Mouse (Mus musculus) heart, embryonic 10.5 days (tissue): ENCODE measurements around the gene Numa1. TPM values are rescaled to one million over a fixed set of nuclear protein-coding genes. Genes with fewer than 3 reads are reported as not detected.
"Not testable (repeated sequence)": the region's sequence is repeated elsewhere in the genome, so short reads cannot be mapped to it uniquely, and the experiment has no call there.

Experiments used
- DNase-seq: peaks from one replicate; pipeline ENCODE4 v3.0.0-alpha.2; 2017; ENCODE audit warnings: low spot score
- H3K27ac ChIP-seq: fragments of 300-500 bp; sonication (generic); 2 replicates; pipeline ENCODE4 v1.5.1; 2016; ENCODE audit warnings: mild to moderate bottlenecking
- H3K27me3 ChIP-seq: fragments of 300-500 bp; sonication (generic); 2 replicates; pipeline ENCODE4 v1.6.1; 2016; ENCODE audit warnings: mild to moderate bottlenecking; ENCODE audit not compliant: poor library complexity, insufficient read depth, severe bottlenecking
- H3K36me3 ChIP-seq: fragments of 300-500 bp; sonication (generic); 2 replicates; pipeline ENCODE4 v1.6.1; 2016; ENCODE audit warnings: mild to moderate bottlenecking, moderate library complexity
- H3K4me1 ChIP-seq: fragments of 300-500 bp; sonication (generic); 2 replicates; pipeline ENCODE4 v1.6.1; 2016; ENCODE audit warnings: mild to moderate bottlenecking
- H3K4me3 ChIP-seq: fragments of 300-500 bp; sonication (generic); 2 replicates; pipeline ENCODE4 v1.5.1; 2016; ENCODE audit warnings: mild to moderate bottlenecking, moderate library complexity
- H3K9me3 ChIP-seq: fragments of 300-500 bp; sonication (generic); 2 replicates; pipeline ENCODE4 v1.6.1; 2016; ENCODE audit warnings: mild to moderate bottlenecking, moderate library complexity
- WGBS: fragments of 180-500 bp; shearing (Covaris S2); methylation state at CpG from one replicate; pipeline ENCODE4 v1.1.7; 2016; 5-methylcytosine and 5-hydroxymethylcytosine counted together
- polyA plus RNA-seq: library from polyadenylated mRNA; unstranded; fragments of >200 nt; fragmentation: Nextera tagmentation; extraction: Ambion mirVana; gene quantifications from 2 replicates; pipeline ENCODE4 v1.2.1, GENCODE M21; 2016

Numa1 gene
- polyA plus RNA-seq, 1 experiment from 2014 or later, result 59.5 TPM

DNA sequence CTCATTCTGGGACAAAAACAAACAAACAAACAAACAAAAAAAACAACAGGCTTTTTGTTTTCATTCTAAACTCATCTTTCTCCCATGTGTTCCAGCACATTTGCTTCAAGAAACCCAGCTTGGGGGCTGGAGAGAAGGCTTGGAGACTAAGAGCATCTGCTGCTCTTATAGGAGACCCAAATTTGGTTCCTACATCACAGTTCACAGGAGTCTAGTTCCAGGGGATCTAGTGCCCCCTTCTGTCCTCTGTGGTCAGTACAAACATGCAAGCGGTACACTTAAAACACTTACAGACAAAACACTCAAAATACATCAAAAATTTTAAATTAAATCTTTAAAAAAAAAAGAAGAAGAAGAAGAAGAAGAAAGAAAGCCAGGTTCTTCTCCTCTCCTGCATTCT is 101.0 kb downstream of the Numa1 start:
- no peaks in the 10 kb centered on the region for H3K27me3 ChIP-seq
- no peak for DNase-seq
- 96% methylated on average over 1 of the region's 1 CpGs for WGBS
- peaks cover 98% of the 10 kb centered on the region for H3K36me3 ChIP-seq
- H3K4me3 ChIP-seq, result no peak overlapping the region
- no peaks in the 10 kb centered on the region for H3K4me1 ChIP-seq
- no peaks in the 10 kb centered on the region for H3K9me3 ChIP-seq
- H3K27ac ChIP-seq, result no peak overlapping the region

- no peak for DNase-seq
- Histone ChIP-seq H3K4me3 (no peak overlapping the region), H3K27me3 (no peaks in the 10 kb centered on the region), H3K27ac (no peak overlapping the region), H3K4me1 (no peaks in the 10 kb centered on the region), H3K9me3 (no peaks in the 10 kb centered on the region), H3K36me3 (peaks cover 98% of the 10 kb centered on the region)
- 82% methylated on average over 2 of the region's 2 CpGs for WGBS
These were observed 101.6 kb downstream of the Numa1 start for GRCm38 (mm10) chr7:102035534-102035933.

GRCm38 (mm10) chr7:102037318-102037717 is 103.4 kb downstream of the Numa1 start:
- 90% methylated on average over 3 of the region's 3 CpGs for WGBS
- no peak for DNase-seq

DNA sequence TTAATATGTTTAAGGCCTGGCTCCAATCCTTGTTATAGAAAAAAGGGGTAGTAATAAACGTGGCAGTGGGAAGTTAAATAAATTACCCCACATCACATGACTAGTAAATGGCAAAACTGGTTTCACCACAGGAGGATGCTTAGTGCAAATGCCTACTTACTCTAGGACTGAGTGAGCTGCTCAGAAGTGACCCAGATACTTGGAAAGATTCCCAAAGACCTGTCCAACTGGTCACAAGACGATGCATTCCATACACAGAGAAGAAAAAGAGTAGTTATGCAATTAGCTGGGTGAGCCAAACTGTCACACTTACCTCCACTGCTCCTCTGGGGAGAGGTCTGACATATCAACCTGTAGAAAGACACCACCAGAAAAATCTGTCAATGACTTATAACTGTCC is 108.4 kb downstream of the Numa1 start:
- Histone ChIP-seq H3K27ac (no peak overlapping the region), H3K27me3 (no peaks in the 10 kb centered on the region), H3K9me3 (no peaks in the 10 kb centered on the region), H3K36me3 (peaks cover 60% of the 10 kb centered on the region), H3K4me1 (no peaks in the 10 kb centered on the region), H3K4me3 (no peak overlapping the region)
- no peak for DNase-seq
- WGBS, result 83% methylated on average over 2 of the region's 2 CpGs

More at GRCm38 (mm10) chr7:102037318-102037717, 103.4 kb downstream of the Numa1 start:
- H3K27ac ChIP-seq, result no peak overlapping the region
- no peaks in the 10 kb centered on the region for H3K4me1 ChIP-seq
- no peaks in the 10 kb centered on the region for H3K9me3 ChIP-seq
- H3K4me3 ChIP-seq, result no peak overlapping the region
- peaks cover 95% of the 10 kb centered on the region for H3K36me3 ChIP-seq
- H3K27me3 ChIP-seq, result no peaks in the 10 kb centered on the region

GRCm38 (mm10) chr7:102048524-102048923 is 114.6 kb downstream of the Numa1 start:
- DNase-seq, H3K27me3 ChIP-seq, H3K4me3 ChIP-seq, H3K9me3 ChIP-seq, H3K4me1 ChIP-seq, H3K27ac ChIP-seq: not testable (repeated sequence)
- H3K36me3 ChIP-seq, result peaks cover 27% of the 10 kb centered on the region; the same call in 1 of the 2 replicates

DNA sequence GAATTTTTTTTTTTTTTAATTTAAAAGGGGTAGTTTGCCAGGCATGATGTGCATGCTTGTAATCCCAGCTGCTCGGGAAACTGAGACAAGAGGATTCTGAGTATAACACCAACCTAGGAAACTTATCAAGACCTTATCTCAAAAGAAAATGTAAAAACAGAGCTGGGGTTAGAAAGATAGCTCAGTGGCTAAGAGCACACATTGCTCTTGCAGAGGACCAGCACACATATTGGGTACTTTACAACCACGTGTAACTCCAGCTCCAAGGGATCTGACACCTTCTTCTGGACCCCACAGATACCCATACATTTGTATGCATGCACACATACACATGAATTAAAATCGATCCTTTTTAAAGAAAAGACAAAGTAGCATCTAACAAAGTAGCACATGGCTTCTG is 127.4 kb downstream of the Numa1 start:
- no peaks in the 10 kb centered on the region for H3K27me3 ChIP-seq
- no peak overlapping the region for H3K4me3 ChIP-seq
- no peak overlapping the region for H3K27ac ChIP-seq
- DNase-seq, result no peak
- peaks cover 24% of the 10 kb centered on the region for H3K36me3 ChIP-seq
- no peaks in the 10 kb centered on the region for H3K9me3 ChIP-seq
- H3K4me1 ChIP-seq, result peaks cover 11% of the 10 kb centered on the region
- WGBS, result 62% methylated on average over 3 of the region's 3 CpGs

DNA sequence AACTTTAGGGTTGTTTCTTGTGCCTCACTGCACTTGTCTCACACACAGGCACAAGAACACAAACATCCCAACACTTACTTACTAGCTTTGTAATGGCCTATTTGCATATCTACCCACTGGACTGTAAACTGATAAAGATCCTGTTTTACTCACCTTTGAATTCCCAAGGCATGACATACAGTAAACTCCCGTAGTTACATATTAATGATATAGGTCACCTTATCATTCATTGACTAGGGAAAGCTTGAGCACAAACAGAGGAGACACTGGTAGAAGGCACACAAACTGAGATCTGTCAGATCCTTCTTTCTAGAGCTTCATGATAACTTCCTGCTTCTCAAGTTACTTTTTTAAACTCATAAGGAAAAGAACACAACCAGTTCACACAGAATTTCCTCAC is 128.3 kb downstream of the Numa1 start:
- 78% methylated on average over 1 of the region's 1 CpGs for WGBS
- H3K4me1 ChIP-seq, result peaks cover 14% of the 10 kb centered on the region
- H3K36me3 ChIP-seq, result peaks cover 17% of the 10 kb centered on the region
- no peak for DNase-seq
- H3K9me3 ChIP-seq, result no peaks in the 10 kb centered on the region
- H3K27ac ChIP-seq, result no peak overlapping the region
- H3K4me3 ChIP-seq, result no peak overlapping the region
- no peaks in the 10 kb centered on the region for H3K27me3 ChIP-seq

- Histone ChIP-seq H3K9me3 (no peaks in the 10 kb centered on the region), H3K36me3 (peaks cover 25% of the 10 kb centered on the region), H3K27me3 (no peaks in the 10 kb centered on the region), H3K4me1 (peaks cover 14% of the 10 kb centered on the region), H3K4me3 (peak overlapping the region; percentile 80), H3K27ac (no peak overlapping the region)
- no peak for DNase-seq
- 46% methylated on average over 9 of the region's 9 CpGs for WGBS
These were observed 130.0 kb downstream of the Numa1 start for GRCm38 (mm10) chr7:102063891-102064290.

Other genes with a start within 250 kb of the Numa1 start
- 0.15 and 0.36 TPM in 2 replicates for gene Phox2a, start 115.8 kb upstream of the Numa1 start, polyA plus RNA-seq
- 44.9 and 61.0 TPM in 2 replicates for gene Inppl1, start 95.9 kb upstream of the Numa1 start, polyA plus RNA-seq
- gene Folr2, start 76.9 kb upstream of the Numa1 start, polyA plus RNA-seq, result not detected in 2 replicates
- 83.0 and 94.3 TPM in 2 replicates for gene Anapc15, start 70.4 kb upstream of the Numa1 start, polyA plus RNA-seq
- gene Folr1, start 63.3 kb upstream of the Numa1 start, polyA plus RNA-seq, result 2.1 and 2.7 TPM in 2 replicates
- gene Lamtor1, start 28.2 kb upstream of the Numa1 start, polyA plus RNA-seq, result 169 and 176 TPM in 2 replicates
- 0.41 and 0.63 TPM in 2 replicates for gene Tomt, start 27.8 kb upstream of the Numa1 start, polyA plus RNA-seq
- gene Lrrc51, start 216 bp upstream of the Numa1 start, polyA plus RNA-seq, result 7.6 and 9.4 TPM in 2 replicates
- gene Il18bp, start 84.6 kb downstream of the Numa1 start, polyA plus RNA-seq, result 2.4 and 2.5 TPM in 2 replicates
- gene Rnf121, start 131.4 kb downstream of the Numa1 start, polyA plus RNA-seq, result 23.7 and 28.2 TPM in 2 replicates
- gene Xndc1, start 131.4 kb downstream of the Numa1 start, polyA plus RNA-seq, result 26.4 and 33.5 TPM in 2 replicates
- 1.5 and 1.7 TPM in 2 replicates for gene Xntrpc, start 131.6 kb downstream of the Numa1 start, polyA plus RNA-seq
- not detected in 2 replicates for gene Trpc2, start 149.0 kb downstream of the Numa1 start, polyA plus RNA-seq
- gene Art1, start 167.6 kb downstream of the Numa1 start, polyA plus RNA-seq, result 8.1 and 18.4 TPM in 2 replicates
- gene Art5, start 175.4 kb downstream of the Numa1 start, polyA plus RNA-seq, result 3.8 and 4.2 TPM in 2 replicates
- 0.06 TPM in 2 replicates for gene Chrna10, start 182.7 kb downstream of the Numa1 start, polyA plus RNA-seq